Mouse (Mus musculus) heart, adult 11 months (tissue): ENCODE results near the gene Ankrd27.

Experiments
- DNase-seq: peaks from one replicate; pipeline ENCODE4 v3.0.0; 2022

Gene Ankrd27

DNA sequence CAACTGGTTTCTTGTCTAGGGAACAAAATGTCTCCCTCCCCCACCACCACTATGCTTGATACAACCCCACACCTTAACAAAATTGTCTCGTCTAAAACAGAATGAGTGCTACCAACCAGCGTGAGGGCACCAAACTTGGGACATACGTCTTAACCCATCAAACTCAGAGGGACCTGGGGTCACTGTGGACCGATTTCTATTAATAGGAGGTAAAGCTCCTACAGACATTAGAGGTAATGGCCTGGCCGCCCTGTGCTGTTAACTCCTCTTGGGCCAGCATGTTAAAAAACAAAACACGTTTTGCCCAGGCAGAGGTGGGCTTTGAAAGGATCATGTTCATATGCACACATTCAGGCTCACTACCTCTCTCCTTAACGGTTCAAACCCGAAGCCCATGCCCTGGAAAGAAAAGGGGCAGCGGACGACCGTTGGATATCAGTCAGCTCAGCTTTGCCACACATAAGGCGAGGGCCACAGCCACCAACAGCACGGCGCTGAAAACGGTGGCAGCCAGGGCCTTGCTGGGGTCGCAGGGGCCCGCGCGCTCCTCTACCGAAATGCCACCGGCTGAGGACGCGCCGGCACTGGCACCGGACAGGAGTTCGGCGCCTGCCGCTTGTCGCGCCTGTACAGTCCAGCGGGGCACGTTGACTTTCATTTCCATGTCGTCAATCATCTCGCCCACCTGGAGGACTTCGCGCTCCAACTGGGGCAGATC lies 1.8 kb upstream of the Ankrd27 start:
- no peak for DNase-seq

DNA sequence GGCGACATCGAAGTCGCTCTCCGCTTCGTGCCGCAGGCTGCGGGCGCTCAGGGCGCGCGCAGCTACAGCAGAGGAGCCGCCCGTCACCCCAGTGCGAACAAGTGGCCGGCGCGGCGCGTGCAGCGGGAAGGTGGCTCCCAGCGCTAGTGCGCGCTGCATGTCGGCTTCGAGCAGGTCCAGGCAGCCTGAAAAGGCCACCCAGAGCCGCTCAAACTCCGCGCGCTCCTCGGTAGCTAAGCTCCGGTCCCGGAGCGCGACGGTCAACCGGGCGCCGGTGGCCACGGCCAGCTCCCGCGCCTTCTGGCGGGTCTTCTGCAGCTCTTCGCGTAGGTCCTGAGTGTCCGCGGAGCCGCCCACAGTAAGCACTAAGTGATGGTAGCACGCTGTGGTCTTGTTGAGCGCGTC lies 1.3 kb upstream of the Ankrd27 start:
- no peak for DNase-seq

- peak; percentile 95 for DNase-seq
Observed at GRCm38 (mm10) chr7:35585191-35586054, 621 bp upstream of the Ankrd27 start, which contains the start of gene Rgs9bp. Gene Rgs9bp (minus strand): TSS chr7:35585582.

GRCm38 (mm10) chr7:35586906-35587445 lies 932 bp downstream of the Ankrd27 start:
- DNase-seq = no peak

GRCm38 (mm10) chr7:35587728-35588127 lies 1.7 kb downstream of the Ankrd27 start:
- peak; percentile 89 for DNase-seq

- DNase-seq = no peak
Observed at GRCm38 (mm10) chr7:35588680-35589428, 2.8 kb downstream of the Ankrd27 start.

DNA sequence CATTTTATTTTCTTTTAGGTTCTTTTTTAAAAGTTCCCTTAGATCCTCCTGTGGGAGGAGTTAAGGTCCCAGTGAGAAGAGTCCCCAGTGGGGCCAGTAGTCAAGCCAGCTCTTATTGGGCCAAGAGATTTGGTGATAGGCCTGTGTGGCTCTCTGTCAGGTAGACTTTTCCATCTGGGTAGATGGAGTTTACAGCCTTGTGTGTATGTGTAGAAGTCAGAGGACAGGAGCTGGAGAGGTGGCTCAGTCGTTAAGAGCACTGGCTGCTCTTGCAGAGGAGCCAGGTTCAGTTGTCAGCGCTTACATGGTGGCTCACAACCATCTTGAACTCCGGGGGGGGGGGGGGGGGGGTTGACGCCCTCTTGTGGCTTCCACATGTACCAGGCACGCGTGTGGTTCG lies 3.4 kb downstream of the Ankrd27 start:
- DNase-seq = no peak

- DNase-seq = peak; percentile 96
Observed at GRCm38 (mm10) chr7:35590731-35591191, 4.7 kb downstream of the Ankrd27 start.

DNA sequence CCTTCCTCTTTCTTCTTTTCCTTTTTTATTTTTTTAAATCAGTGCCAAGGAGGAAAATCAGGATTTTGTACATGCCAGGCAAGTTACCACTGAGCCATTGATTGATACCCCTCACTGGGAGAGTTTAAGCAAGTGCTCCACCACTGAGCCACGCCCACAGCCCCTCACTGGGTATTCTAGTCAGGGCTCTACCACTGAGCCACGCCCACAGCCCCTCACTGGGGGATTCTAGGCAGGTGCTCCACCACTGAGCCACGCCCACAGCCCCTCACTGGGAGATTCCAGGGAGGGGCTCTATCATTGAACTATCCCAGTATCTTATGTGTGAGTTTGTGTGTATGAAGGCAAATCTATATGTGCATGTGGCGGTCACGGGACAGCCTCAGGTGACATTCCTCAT lies 8.3 kb downstream of the Ankrd27 start:
- DNase-seq = no peak

- DNase-seq = no peak
Observed at GRCm38 (mm10) chr7:35599492-35599891, 13.4 kb downstream of the Ankrd27 start.

DNA sequence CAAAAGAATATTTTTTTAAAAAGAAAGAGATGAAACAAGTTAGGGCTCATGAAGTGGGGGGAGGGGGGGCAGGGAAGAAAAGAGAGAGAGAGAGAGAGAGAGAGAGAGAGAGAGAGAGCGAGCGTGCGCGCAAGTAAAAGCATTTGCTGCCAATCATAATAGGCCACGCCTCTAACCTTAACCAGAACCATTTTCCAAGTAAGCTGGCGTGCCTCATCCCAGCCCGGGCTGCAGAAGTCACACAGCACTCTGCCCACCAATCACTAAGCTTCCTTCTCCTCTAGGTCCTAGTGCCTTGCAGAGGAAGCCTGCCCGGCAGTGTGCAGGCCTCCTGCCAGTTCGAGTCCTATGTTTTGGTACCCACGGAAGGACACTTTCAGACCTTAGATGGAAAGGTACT lies 14.0 kb downstream of the Ankrd27 start:
- no peak for DNase-seq

DNA sequence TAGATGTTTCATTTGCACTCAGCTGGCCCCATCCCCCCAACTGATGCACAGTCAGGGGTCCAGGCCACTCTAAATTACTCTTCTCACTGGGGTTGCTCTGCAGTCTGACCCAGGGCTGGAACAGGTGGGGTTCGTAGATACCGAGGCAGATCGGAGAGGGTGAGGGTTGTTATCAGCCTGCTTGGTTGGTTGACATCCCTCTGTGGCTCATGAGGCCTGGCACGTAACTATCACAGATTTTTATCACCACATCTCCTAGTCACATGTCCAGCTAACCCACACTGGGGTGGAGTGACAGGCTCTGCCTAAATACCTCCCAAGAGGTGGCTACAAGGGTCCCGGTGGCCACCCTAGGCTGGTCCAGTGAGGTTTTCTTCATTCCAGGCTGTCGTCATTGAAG lies 15.1 kb downstream of the Ankrd27 start:
- no peak for DNase-seq

GRCm38 (mm10) chr7:35602766-35603165 lies 16.7 kb downstream of the Ankrd27 start:
- no peak for DNase-seq

DNA sequence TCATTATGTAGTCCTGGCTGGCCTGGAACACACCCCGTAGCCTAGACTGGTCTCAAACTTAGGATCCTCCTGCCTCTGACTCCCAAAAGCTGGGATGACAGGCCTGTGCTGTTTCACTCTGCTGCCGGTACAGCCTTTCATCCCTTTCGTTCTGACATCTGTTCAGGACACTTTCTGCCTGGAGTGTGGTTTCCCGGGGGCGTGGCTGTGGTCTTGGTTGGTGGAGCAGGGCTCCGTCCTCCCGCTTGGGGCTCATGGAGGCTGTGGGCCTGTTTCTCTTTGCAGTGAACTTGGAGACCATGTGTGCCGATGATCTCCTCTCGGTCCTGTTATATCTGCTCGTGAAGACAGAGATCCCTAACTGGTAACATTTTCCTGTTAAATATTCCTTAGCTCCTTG lies 20.8 kb downstream of the Ankrd27 start:
- DNase-seq = no peak

GRCm38 (mm10) chr7:35609245-35609644 lies 23.2 kb downstream of the Ankrd27 start:
- DNase-seq = no peak

- no peak for DNase-seq
Observed at GRCm38 (mm10) chr7:35617513-35617912, 31.5 kb downstream of the Ankrd27 start.

- no peak for DNase-seq
Observed at GRCm38 (mm10) chr7:35622626-35623025, 36.6 kb downstream of the Ankrd27 start.

DNA sequence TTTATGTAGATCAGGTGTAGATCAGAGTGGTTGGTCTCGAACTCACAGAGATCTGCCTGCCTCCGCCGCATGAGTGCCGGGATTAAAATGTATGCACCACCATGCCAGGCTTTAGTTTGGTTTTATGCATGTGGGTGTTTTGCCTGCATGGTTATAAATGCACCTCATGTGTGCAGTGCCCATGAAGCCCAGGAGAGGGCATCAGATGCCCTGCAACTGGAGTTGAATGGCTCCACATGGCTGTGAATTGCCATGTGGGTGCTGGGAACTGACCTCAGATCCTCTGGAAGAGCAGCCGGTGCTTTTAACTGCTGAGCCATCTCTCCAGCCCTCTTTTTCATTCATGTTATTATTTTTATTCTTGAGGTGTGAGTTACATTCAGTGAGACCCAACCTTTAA lies 40.0 kb downstream of the Ankrd27 start:
- DNase-seq = no peak

- DNase-seq = no peak
Observed at GRCm38 (mm10) chr7:35627371-35627770, 41.3 kb downstream of the Ankrd27 start.

DNA sequence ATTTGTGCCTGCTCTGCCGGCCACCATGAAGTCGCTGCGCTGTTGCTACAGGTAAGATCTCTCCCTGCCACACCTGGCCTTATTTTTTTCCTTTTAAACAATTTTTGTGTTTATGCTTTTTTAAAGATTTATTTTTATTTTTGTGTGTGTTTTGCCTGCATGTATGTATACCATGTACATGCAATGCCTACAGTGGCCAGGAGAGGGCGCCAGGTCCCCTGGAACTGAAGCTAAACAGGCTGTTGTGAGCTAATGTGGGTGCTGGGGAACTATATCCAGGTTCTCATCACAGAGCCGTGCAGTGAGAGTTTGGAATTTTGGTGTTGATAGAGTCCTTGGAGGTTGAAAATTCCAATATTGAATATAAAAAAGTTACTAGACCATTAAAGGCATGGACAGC lies 42.5 kb downstream of the Ankrd27 start:
- DNase-seq = no peak

DNA sequence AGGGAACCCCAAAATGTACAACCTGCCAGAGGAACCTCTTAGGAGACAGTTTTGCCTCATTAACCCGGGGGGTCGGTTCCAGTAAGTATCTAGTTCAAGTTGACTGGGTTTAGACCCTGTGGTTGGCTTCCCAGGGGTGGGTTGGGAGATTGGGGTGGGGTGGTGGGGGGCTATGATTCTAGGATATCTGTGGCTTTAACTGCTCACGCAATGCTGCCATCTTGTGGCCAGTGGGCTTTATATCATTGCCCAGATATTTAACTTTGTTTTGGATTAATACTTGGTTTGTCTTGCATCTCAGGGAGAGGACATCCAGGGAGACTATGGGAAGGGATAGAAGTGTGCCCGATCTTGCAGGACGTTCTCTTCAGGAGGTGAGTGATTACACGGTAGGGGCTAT lies 50.2 kb downstream of the Ankrd27 start:
- no peak for DNase-seq

- DNase-seq = no peak
Observed at GRCm38 (mm10) chr7:35636874-35637273, 50.8 kb downstream of the Ankrd27 start.

- DNase-seq = no peak
Observed at GRCm38 (mm10) chr7:35640072-35640471, 54.0 kb downstream of the Ankrd27 start.
